Comparison of ENCODE assay signal across 15 mouse cellular contexts in genomic region chr19:21883922-21884321, GRCm38 (mm10).
DNase-seq lines count a peak whose midpoint lies in the region; ATAC-seq and TF ChIP-seq lines count a peak whose summit lies in the region.
"Had no signal": no experiment of that assay in that cellular context is flagged by ENCODE, and none has a peak within 500 bp of the region (broad histone marks: within the 10 kb centered on the region; RNA-seq: fewer than 3 reads in every experiment).

No protein-coding gene starts in this region.

- WGBS in kidney, embryonic 15.5 days, result 82% methylated on average over 2 of the region's 2 CpGs
- 76% methylated on average over 2 of the region's 2 CpGs for WGBS in heart, embryonic 16.5 days
- WGBS in stomach, postnatal 0 days, result 60% methylated on average over 2 of the region's 2 CpGs

- 0 out of 2 replicates have a peak overlapping the region, but pooled peaks have one; percentile 40 for H3K27ac ChIP-seq in gastrocnemius, adult 2 months
- no peak overlapping the region for H3K27ac ChIP-seq in kidney, embryonic 15.5 days
- peak overlapping the region; percentile 45 for H3K27ac ChIP-seq in heart, embryonic 16.5 days (ENCODE audit: low read length)
- H3K27ac ChIP-seq in stomach, postnatal 0 days (replicated peaks), result no peak overlapping the region

- H3K4me1 ChIP-seq in kidney, embryonic 15.5 days, result 0 out of 2 replicates have a peak, but pooled peaks cover 3% of the 10 kb centered on the region
- peaks cover 24% of the 10 kb centered on the region for H3K4me1 ChIP-seq in heart, embryonic 16.5 days (ENCODE audit: control insufficient read depth, insufficient read depth, low read length)
- H3K4me1 ChIP-seq in stomach, postnatal 0 days (replicated peaks; ENCODE audit: control insufficient read depth, insufficient read depth), result no peaks in the 10 kb centered on the region

- no peaks in the 10 kb centered on the region for H3K36me3 ChIP-seq in kidney, embryonic 15.5 days
- no peaks in the 10 kb centered on the region for H3K36me3 ChIP-seq in heart, embryonic 16.5 days (ENCODE audit: control insufficient read depth, insufficient read depth)
- no peaks in the 10 kb centered on the region for H3K36me3 ChIP-seq in stomach, postnatal 0 days (ENCODE audit: control insufficient read depth, insufficient read depth, low read length)
- H3K36me3 ChIP-seq: limb, embryonic 15.5 days had no signal

- peak; percentile 58; the same call in 1 of the 2 replicates for ATAC-seq in kidney, embryonic 15.5 days (replicated peaks; ENCODE audit: low FRiP score)
- ATAC-seq in heart, embryonic 16.5 days (replicated peaks; ENCODE audit: extremely low read depth, insufficient read depth, low FRiP score), result no peak
- ATAC-seq in stomach, postnatal 0 days (ENCODE audit: low FRiP score, low TSS enrichment), result no peak
- ATAC-seq: inflammation-experienced regulatory T-cells, adult 6 months had no signal

- no peak overlapping the region for H3K9ac ChIP-seq in kidney, embryonic 15.5 days
- H3K9ac ChIP-seq in heart, embryonic 16.5 days (ENCODE audit: low read length), result no peak overlapping the region
- no peak overlapping the region for H3K9ac ChIP-seq in stomach, postnatal 0 days (ENCODE audit: low read length)
- H3K9ac ChIP-seq: limb, embryonic 15.5 days had no signal

- intact Hi-C loops in gastrocnemius, adult 2 months (cut with DNase I), result no loop called here

- H3K27me3 ChIP-seq in kidney, embryonic 15.5 days, result no peaks in the 10 kb centered on the region
- H3K27me3 ChIP-seq in heart, embryonic 16.5 days (ENCODE audit: control insufficient read depth, insufficient read depth, low read length), result no peaks in the 10 kb centered on the region
- no peaks in the 10 kb centered on the region for H3K27me3 ChIP-seq in stomach, postnatal 0 days (ENCODE audit: control insufficient read depth, insufficient read depth, low read length)
- H3K27me3 ChIP-seq: limb, embryonic 15.5 days had no signal

- no peaks in the 10 kb centered on the region for H3K9me3 ChIP-seq in kidney, embryonic 15.5 days (replicated peaks)
- no peaks in the 10 kb centered on the region for H3K9me3 ChIP-seq in heart, embryonic 16.5 days (replicated peaks; ENCODE audit: control insufficient read depth, low read length)
- no peaks in the 10 kb centered on the region for H3K9me3 ChIP-seq in stomach, postnatal 0 days (ENCODE audit: control insufficient read depth, low read length)
- H3K9me3 ChIP-seq: limb, embryonic 15.5 days had no signal

- TF ChIP-seq POLR2A in brain, embryonic 14.5 days (IDR thresholded peaks at IDR 0.05; ENCODE audit: borderline replicate concordance, extremely low read depth, insufficient read depth, insufficient read length, poor library complexity, severe bottlenecking), result no peak

- TF ChIP-seq EP300 in stomach, postnatal 0 days (optimal IDR thresholded peaks at IDR 0.05), result no peak

- no peak overlapping the region for H3K4me3 ChIP-seq in gastrocnemius, adult 2 months
- H3K4me3 ChIP-seq in kidney, embryonic 15.5 days (replicated peaks), result no peak overlapping the region
- H3K4me3 ChIP-seq in heart, embryonic 16.5 days (ENCODE audit: low read length), result no peak overlapping the region
- no peak overlapping the region for H3K4me3 ChIP-seq in stomach, postnatal 0 days (ENCODE audit: low read depth, low read length)
- H3K4me3 ChIP-seq: limb, embryonic 15.5 days had no signal

- no peak for TF ChIP-seq CTCF in gastrocnemius, adult 2 months (IDR thresholded peaks at IDR 0.05)
- no peak for TF ChIP-seq CTCF in brain, embryonic 14.5 days (IDR thresholded peaks at IDR 0.05; ENCODE audit: borderline replicate concordance, extremely low read depth, insufficient read depth, insufficient read length)
- no peak for TF ChIP-seq CTCF in stomach, postnatal 0 days (IDR thresholded peaks at IDR 0.05; ENCODE audit: low read depth)

- no peak for DNase-seq in gastrocnemius, adult 2 months
- no peak for DNase-seq in gastrocnemius, adult 8-10 months (ENCODE audit: low spot score in 2 of 2)
- DNase-seq in kidney, adult 18-20 months, result no peak
- peak; percentile 41 for DNase-seq in brain, embryonic 14.5 days (ENCODE audit: low read depth)
- no peak for DNase-seq in thymus, postnatal 10 days (ENCODE audit: low spot score in 2 of 2)
- DNase-seq in stomach, postnatal 0 days (ENCODE audit: low spot score), result no peak
- DNase-seq: adrenal gland, postnatal 10 days; kidney, postnatal 14 days; lung, postnatal 10 days; right cerebral cortex, postnatal 4 days; thymus, postnatal 25 days had no signal

- no peak overlapping the region for H3K4me2 ChIP-seq in kidney, embryonic 15.5 days
- H3K4me2 ChIP-seq in heart, embryonic 16.5 days (ENCODE audit: low read depth, low read length), result no peak overlapping the region
- no peak overlapping the region for H3K4me2 ChIP-seq in stomach, postnatal 0 days (replicated peaks; ENCODE audit: low read depth)
- H3K4me2 ChIP-seq: limb, embryonic 15.5 days had no signal

Comparison
In these comparisons a context has a peak if more than half of its experiments do, and no peak if none do; other contexts are left out.
1. H3K27ac ChIP-seq: peak in gastrocnemius, adult 2 months (single experiment) and heart, embryonic 16.5 days (single experiment); none in kidney, embryonic 15.5 days (single experiment) and stomach, postnatal 0 days (single experiment).